Mouse (Mus musculus): ENCODE results near the gene Ptchd4. TPM values are rescaled to one million over a fixed set of nuclear protein-coding genes. Genes with fewer than 3 reads are reported as not detected.

Gene Ptchd4
- total RNA-seq (2023) = not detected

DNA sequence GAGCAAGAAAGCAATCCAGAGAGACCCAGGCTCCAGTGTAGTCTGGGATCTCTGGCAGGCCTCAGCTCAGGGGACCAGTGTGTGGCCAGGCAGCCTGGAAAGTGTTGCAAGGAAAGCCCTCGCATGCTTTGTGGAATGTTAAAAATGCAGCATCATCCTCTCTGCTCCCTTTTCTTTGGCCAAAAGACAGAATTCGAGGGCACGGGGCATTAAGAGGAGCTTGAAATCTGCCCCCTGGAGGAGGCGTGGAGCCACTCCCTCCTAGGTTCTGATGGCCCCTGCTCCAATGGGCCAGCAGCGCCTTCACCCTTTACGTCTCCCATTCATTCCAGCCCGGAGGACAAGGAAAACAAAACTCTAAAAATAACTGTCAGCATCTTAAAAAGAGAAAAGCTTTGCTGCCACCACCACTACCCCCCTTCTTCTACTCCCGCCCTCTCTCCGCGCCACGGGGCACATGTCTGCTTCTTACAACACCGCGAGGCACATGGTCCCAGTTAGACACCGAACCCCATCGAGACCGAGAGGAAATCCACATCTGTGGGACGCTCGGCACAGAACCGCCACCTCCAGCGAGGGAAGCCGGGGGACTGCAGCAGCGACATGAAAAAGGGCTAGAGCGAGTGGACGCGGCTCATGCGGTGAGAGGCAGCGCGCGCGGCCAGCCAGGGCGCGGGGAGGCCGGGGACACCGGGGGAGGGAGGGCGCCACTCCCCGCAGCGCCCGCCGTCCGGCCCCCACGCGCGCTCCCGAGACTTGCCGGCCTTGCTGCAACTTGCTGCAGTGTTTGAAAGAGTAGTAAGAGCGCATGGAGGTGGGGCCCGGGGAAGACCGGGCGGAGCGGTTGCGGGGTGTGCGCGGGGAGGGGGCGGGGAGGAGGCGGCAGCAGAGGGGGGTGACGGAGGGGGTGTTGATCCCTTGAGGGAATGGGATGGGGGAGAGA is at the start of gene Ptchd4:
TSS of gene Ptchd4 (plus strand) at position 279 of the 943 bp plus-strand sequence.

